Mouse (Mus musculus) mature B cell (primary cell): ENCODE results near the gene Rabep2.
"Not testable (repeated sequence)": the region's sequence is repeated elsewhere in the genome, so short reads cannot be mapped to it uniquely, and the experiment has no call there.

ENCODE experiments used
- in situ Hi-C: fragments of 300-500 bp; cut with MboI; formaldehyde crosslinking; loops from 2 replicates; pipeline ENCODE4 v1.14.3; 2019

Gene Rabep2

GRCm38 (mm10) chr7:126428631-126429502, at the start of gene Rabep2:
Rabep2 (plus strand) TSS chr7:126428759.
- in situ Hi-C loops, result no loop called here

DNA sequence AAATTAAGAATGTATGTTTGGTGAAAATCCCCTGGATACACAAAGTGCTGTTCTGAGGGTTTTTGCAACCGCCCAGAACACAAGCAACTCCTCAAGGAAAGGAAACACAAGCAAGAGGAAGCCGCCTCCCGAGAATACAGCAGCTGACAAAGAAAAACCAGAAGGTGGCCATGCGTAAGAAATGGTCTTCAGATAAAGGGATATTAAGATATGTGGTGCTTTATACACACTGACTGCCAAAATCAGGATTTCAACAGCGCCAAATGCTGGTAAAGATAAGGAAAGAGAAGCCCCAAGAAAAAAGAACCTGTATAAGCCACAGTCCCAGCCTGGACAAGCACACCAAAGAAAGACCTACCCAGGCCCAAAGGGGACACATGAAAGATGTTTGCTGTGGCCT, 45.0 kb upstream of the Rabep2 start:
- in situ Hi-C loops, result no loop called here

GRCm38 (mm10) chr7:126388185-126388584, 40.4 kb upstream of the Rabep2 start:
- in situ Hi-C loops, result no loop called here

DNA sequence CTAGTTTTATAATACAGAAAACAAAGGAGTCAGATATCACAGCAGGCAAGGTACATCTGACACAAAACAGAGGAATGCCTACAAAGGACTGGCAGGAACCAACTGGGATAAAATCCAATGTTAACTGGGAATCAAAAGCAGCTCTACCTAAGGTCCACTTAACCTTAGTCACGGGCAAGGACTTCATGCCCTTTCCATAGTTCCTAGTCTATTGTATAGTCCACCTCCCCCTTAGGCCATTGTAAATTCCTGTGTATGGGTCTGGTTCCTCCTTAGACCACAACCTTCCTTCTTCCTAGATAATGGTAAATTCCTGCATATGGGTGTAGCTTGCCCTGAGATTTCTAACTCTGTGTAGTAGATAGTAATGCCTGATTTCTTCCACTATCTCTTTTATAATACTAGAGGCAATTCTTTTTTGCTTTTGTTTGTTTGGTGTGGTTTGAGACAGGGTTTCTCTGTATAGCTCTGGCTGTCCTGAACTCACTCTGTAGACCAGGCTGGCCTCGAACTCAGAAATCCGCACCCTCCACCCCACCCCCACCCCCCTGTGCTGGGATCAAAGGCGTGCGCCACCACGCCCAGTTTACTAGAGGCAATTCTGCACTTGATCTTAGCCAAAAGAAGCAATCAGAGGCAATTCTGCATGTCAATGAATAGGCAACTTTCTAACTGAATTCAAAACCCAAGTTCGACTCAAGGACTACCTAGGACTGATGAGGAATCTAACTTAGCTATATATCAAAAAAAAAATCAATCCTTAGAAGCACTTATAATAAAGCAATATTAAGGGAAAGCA, 36.3 kb upstream of the Rabep2 start:
- in situ Hi-C loops, result not testable (repeated sequence)

DNA sequence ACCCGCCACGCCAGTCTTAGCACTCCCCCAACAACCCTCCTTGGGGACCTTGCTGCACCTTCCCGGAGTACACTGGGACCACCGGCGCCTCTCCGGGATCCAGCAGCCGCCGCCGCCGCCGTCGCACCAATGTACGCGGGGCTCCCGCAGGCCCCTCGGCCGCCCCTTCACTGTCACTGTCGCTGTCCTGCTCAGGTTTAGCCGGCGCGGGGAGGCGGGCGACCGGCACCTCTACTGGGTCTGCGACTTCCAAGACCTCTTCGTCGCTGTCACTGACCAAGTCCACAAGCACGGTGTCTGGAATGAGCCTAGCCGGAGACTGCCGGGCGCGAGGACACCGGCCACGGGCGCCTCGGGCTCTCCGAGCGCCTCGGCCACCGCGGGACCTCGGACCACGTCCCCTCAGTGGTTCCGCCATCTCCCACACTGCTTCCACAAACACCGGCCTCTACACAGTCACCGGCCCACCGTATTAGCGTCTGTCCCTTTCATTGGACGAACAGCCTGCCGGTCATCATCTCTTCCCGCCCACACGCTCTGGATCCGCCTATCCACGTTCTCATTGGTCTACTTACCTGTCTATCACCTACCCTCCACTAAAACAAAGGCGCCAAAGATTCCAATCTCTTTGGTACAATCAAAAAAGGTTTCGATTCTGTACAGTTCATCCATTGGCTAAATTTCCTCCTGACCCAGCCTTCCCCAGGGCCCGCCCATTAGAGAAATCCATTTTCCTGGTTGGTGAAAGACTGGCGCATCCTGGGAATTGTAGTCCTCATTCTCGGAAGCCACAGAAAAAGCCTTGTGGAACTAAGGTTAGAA, 32.0 kb upstream of the Rabep2 start, which contains the start of gene Nfatc2ip:
TSS of gene Nfatc2ip (minus strand) at position 440 of the 822 bp plus-strand sequence.
- in situ Hi-C loops, result loop anchor here (5.0 kb wide), 1 partner anchor 41 kb away; no protein-coding TSS in a partner anchor

DNA sequence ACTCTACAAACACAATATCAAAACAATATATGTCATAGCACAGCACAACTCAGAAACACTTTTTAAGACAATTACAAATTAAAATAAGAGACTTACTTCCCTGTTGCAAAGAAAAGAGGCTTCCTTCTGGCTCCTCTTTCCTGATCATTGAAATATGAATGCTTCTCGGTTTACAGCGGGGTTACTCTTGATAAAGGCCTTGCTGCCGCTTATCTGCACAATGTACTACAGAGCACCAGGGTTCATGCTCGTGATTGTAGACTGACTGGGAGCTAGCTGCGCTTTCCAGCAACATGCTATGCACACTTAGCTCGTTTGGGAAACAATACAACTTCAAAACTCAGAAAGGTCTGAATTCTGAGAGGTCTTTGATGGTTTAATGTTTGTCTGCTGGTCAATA, 31.3 kb upstream of the Rabep2 start:
- in situ Hi-C loops, result loop anchor here (5.0 kb wide), 1 partner anchor 40 kb away; no protein-coding TSS in a partner anchor

- in situ Hi-C loops, result loop anchor here (5.0 kb wide), 1 partner anchor 39 kb away; no protein-coding TSS in a partner anchor
These were observed 30.7 kb upstream of the Rabep2 start for GRCm38 (mm10) chr7:126397822-126398221.

DNA sequence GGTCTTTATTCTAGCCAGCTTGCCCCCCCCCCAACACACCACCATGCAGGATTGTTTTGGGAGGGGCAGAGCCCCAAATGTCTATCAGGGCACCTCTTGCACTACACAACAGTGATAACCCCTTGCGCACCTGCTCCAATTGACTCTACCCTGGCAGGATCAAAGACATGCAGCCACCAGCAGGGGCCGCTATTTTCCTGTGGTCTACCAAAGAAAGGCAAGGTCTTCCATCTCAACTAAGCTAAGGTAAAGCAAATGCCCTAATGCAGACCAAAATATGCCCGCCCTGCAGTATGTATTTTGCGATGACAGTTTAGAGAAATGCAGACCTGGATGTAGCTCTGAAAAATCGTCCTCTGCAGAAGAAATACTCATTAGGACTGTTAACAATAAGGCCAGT, 29.0 kb upstream of the Rabep2 start:
- in situ Hi-C loops, result loop anchor here (5.0 kb wide), 1 partner anchor 38 kb away; no protein-coding TSS in a partner anchor

DNA sequence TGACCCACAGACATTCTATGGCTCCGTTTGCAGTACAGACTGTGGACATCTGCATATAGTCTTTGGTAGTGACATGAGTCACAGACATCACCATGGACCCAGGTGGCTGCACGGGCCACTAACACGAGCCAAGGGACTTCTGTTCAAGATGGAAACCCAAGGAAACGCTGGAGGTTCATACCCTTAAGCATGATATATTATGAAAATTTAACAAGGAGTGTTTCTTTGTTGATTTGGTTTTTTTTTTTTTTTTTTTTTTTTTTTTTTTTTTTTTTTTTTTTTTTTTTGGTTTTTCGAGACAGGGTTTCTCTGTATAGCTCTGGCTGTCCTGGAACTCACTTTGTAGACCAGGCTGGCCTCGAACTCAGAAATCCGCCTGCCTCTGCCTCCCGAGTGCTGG, 26.0 kb upstream of the Rabep2 start:
- in situ Hi-C loops, result not testable (repeated sequence)

DNA sequence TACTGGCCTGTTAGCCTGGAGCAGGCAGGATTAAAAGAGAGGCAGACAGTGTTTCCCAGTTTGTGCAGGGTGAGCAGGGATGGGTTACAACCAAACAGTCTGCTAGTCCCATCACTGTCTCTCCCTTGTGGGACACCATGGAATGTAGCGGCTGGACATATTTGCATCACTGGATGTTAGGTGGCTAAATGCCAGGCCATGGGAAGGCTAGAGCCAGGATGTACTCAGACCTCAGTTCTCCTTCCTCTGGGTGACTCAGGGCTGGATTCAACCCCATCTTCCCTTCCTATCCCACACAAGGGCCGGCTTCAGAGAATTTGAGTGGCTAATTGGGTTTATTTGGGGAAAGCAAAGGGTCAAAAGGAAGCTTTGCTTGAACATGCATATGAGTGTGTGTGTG, 19.9 kb upstream of the Rabep2 start:
- in situ Hi-C loops, result no loop called here

DNA sequence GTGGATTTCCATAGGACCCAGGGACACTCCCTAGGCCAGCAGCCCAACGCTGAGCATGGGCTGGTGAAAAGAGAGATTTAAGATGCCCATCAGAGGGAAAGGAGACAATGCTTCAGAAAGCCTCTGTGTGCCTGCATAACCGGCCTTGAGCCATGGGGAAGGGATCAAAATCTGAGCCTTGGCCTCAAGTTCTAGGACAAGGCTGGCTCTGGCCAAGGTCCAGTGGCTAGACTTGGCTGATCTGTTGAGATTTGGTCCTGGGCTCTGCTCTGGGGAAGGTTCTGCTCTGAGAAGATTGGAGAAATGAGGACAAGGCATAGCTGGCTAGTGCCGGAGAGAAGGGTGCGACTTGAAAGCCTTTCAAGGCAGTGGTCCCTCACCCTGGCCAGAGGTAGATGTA, 17.5 kb upstream of the Rabep2 start:
- in situ Hi-C loops, result no loop called here

DNA sequence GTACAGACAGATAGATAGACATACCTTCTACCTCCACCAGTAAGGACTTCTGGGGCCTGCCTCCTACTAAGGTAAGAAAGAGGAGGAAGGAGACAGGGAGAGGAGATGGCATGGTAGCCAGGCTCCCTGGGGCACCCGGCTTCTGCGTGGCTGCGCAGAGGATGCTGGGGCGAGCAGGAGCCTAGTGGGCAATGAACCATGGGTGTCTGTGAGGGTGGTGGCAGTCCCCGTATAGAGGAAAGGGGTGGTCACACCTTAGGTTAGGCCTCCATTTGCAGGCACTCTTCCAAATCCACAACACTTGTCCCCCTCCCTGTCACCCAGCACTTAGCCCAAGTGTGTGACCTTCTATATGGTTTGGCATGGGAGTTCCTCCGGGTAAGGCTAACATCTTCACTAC, 13.8 kb upstream of the Rabep2 start, which contains the start of gene Cd19:
TSS of gene Cd19 (minus strand) at position 165 of the 400 bp plus-strand sequence.
- in situ Hi-C loops, result no loop called here

- in situ Hi-C loops, result no loop called here
These were observed 11.9 kb upstream of the Rabep2 start for GRCm38 (mm10) chr7:126416615-126417014.

- in situ Hi-C loops, result no loop called here
These were observed 11.5 kb upstream of the Rabep2 start for GRCm38 (mm10) chr7:126417045-126417444.

GRCm38 (mm10) chr7:126417606-126418005, 11.0 kb upstream of the Rabep2 start:
- in situ Hi-C loops, result no loop called here

GRCm38 (mm10) chr7:126418496-126418895, 10.1 kb upstream of the Rabep2 start:
- in situ Hi-C loops, result no loop called here

- in situ Hi-C loops, result no loop called here
These were observed 6.8 kb upstream of the Rabep2 start for GRCm38 (mm10) chr7:126421756-126422155.

DNA sequence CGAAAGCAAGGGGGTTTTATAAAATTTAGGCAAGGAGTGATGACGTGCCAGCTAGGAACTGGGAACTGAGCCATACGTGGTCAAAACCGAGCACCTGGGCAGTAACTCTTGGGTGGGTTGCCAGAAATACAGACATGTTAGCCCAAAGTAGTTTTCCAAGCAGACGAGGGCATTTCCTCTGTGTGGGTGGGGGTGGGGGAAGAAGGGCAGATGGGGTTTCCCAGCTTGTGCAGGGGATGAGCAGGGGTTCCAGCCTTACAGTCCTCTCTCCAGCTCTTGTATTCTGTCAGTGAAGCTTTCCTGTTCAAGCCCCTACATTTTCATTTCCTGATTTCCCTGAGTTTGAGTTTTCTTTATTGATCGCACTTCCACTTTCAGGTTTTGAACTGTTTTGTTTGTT, 4.4 kb upstream of the Rabep2 start:
- in situ Hi-C loops, result no loop called here

- in situ Hi-C loops, result no loop called here
These were observed 1.2 kb upstream of the Rabep2 start for GRCm38 (mm10) chr7:126427323-126427860.

- in situ Hi-C loops, result no loop called here
These were observed 405 bp upstream of the Rabep2 start for GRCm38 (mm10) chr7:126428154-126428553.

- in situ Hi-C loops, result no loop called here
These were observed 942 bp downstream of the Rabep2 start for GRCm38 (mm10) chr7:126429503-126429898.
